32 mouse cellular contexts compared by ENCODE assay signal in genomic region chr12:117280790-117281189, GRCm38 (mm10).
"Had no signal": no experiment of that assay in that cellular context is flagged by ENCODE, and none has a peak within 500 bp of the region (broad histone marks: within the 10 kb centered on the region; RNA-seq: fewer than 3 reads in every experiment).

No protein-coding gene starts in this region.

- DNase-seq: heart, postnatal 10 days; heart, postnatal 14 days; heart, postnatal 36 days; heart, postnatal 4 days; kidney, adult 11 months; kidney, adult 18-20 months; kidney, postnatal 10 days; kidney, postnatal 14 days; kidney, postnatal 25 days; kidney, postnatal 36 days; kidney, postnatal 4 days; layer of hippocampus, adult 9-11 months; layer of hippocampus, postnatal 36 days had no signal

- H3K9me3 ChIP-seq: heart, embryonic 10.5 days; heart, embryonic 13.5 days; heart, embryonic 15.5 days; hindbrain, embryonic 12.5 days; hindbrain, embryonic 13.5 days; hindbrain, embryonic 15.5 days; intestine, embryonic 15.5 days had no signal

- H3K9ac ChIP-seq: heart, embryonic 12.5 days; heart, embryonic 13.5 days; heart, embryonic 15.5 days; hindbrain, embryonic 12.5 days; hindbrain, embryonic 13.5 days; hindbrain, embryonic 14.5 days; hindbrain, embryonic 15.5 days; intestine, embryonic 15.5 days had no signal

- H3K4me3 ChIP-seq: heart, embryonic 10.5 days; heart, embryonic 12.5 days; heart, embryonic 13.5 days; heart, embryonic 15.5 days; hindbrain, embryonic 10.5 days; hindbrain, embryonic 12.5 days; hindbrain, embryonic 13.5 days; hindbrain, embryonic 15.5 days; intestine, embryonic 15.5 days; layer of hippocampus, adult 2 months; left cerebral cortex, adult 2 months had no signal

- H3K4me2 ChIP-seq: heart, embryonic 11.5 days; heart, embryonic 12.5 days; heart, embryonic 13.5 days; heart, embryonic 15.5 days; hindbrain, embryonic 12.5 days; hindbrain, embryonic 13.5 days; hindbrain, embryonic 14.5 days; hindbrain, embryonic 15.5 days; intestine, embryonic 15.5 days had no signal

- H3K27me3 ChIP-seq: heart, embryonic 15.5 days; hindbrain, embryonic 12.5 days; hindbrain, embryonic 13.5 days; hindbrain, embryonic 15.5 days; intestine, embryonic 15.5 days had no signal

- H3K4me1 ChIP-seq: heart, embryonic 10.5 days; heart, embryonic 12.5 days; heart, embryonic 13.5 days; heart, embryonic 15.5 days; hindbrain, embryonic 10.5 days; hindbrain, embryonic 12.5 days; intestine, embryonic 15.5 days had no signal

- H3K36me3 ChIP-seq: heart, embryonic 10.5 days; heart, embryonic 12.5 days; heart, embryonic 13.5 days; heart, embryonic 15.5 days; intestine, embryonic 15.5 days had no signal

- ATAC-seq: hindbrain, embryonic 16.5 days; hindbrain, postnatal 0 days; inflammation-experienced regulatory T-cells, adult 6 months; intestine, embryonic 15.5 days; intestine, embryonic 16.5 days; intestine, postnatal 0 days had no signal

- H3K27ac ChIP-seq: heart, embryonic 10.5 days; heart, embryonic 13.5 days; heart, embryonic 15.5 days; hindbrain, embryonic 10.5 days; hindbrain, embryonic 12.5 days; hindbrain, embryonic 13.5 days; hindbrain, embryonic 14.5 days; hindbrain, embryonic 15.5 days; hindbrain, postnatal 0 days; intestine, embryonic 15.5 days; kidney, postnatal 0 days; layer of hippocampus, adult 2 months; left cerebral cortex, adult 2 months had no signal
